Mouse (Mus musculus) thymus, adult 2 months (tissue): ENCODE results near the gene Syne1. TPM values are rescaled to one million over a fixed set of nuclear protein-coding genes. Genes with fewer than 3 reads are reported as not detected.

Source experiments
- DNase-seq: peaks from one replicate; pipeline ENCODE4 v3.0.0; 2021
- H3K27ac ChIP-seq: fragments of 200-500 bp; 2 replicates; pipeline ENCODE4 v1.5.1; 2012; ENCODE audit warnings: low read length, control low read depth; ENCODE audit not compliant: control insufficient read depth, insufficient read depth
- H3K27me3 ChIP-seq: fragments of 200-500 bp; 2 replicates; pipeline ENCODE4 v1.6.1; 2012; ENCODE audit warnings: mild to moderate bottlenecking, low read length, moderate library complexity, mixed read lengths; ENCODE audit not compliant: control insufficient read depth, insufficient read depth
- H3K36me3 ChIP-seq: fragments of 200-500 bp; 2 replicates; pipeline ENCODE4 v1.6.1; 2012; ENCODE audit warnings: mild to moderate bottlenecking, low read length, moderate library complexity; ENCODE audit not compliant: control insufficient read depth, insufficient read depth
- H3K4me1 ChIP-seq: fragments of 200-500 bp; replicated peaks from 2 replicates; pipeline ENCODE4 v1.6.1; 2012; ENCODE audit warnings: low read length; ENCODE audit not compliant: control insufficient read depth, insufficient read depth
- H3K4me3 ChIP-seq: fragments of 200-500 bp; 2 replicates; pipeline ENCODE4 v1.5.1; 2012; ENCODE audit warnings: mild to moderate bottlenecking, low read length, control low read depth, moderate library complexity; ENCODE audit not compliant: control insufficient read depth, insufficient read depth
- CTCF ChIP-seq: fragments of 200-500 bp; IDR thresholded peaks from 2 replicates; pipeline ENCODE4 v1.5.1; 2012; ENCODE audit warnings: mild to moderate bottlenecking, control low read depth, low read length, moderate library complexity, borderline replicate concordance; ENCODE audit not compliant: control insufficient read depth, poor library complexity, insufficient read depth; ENCODE audit errors: extremely low read depth
- POLR2A ChIP-seq: fragments of 200-500 bp; IDR thresholded peaks from 2 replicates; pipeline ENCODE4 v1.6.1; 2012; ENCODE audit warnings: mild to moderate bottlenecking, low read length, control low read depth, moderate library complexity; ENCODE audit not compliant: control insufficient read depth, poor library complexity, insufficient read depth; ENCODE audit errors: extremely low read depth
- WGBS: fragments of 180-500 bp; shearing (Covaris S2); methylation state at CpG from one replicate; pipeline ENCODE4 v1.1.7; 2018; 5-methylcytosine and 5-hydroxymethylcytosine counted together
- polyA plus RNA-seq: library from polyadenylated mRNA; depleted of rRNA; stranded (reverse); fragments of >200 nt; gene quantifications from 2 replicates; pipeline ENCODE4 v1.2.3, GENCODE M21; 2012

Syne1 gene
- polyA plus RNA-seq, 1 experiment, result 33.5 TPM

DNA sequence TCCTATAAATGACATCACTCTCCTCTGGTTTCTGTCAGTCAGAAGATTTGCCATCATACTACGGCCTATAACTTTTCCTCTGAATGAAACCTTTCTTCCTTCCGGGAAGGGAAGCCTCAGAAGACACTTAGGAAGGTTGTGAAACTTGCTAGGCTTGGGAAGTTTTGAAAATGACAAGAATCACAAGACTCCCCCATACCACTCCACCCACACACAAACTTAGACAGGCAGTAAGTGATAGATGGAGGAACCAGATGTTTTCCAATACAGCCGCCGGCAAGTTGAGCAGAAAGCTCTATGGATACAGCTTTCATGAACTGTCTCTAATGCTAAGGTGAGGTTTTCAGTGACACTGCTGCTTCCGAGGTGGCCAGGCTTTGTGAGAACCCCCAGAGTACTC is 275.5 kb downstream of the Syne1 start:
- H3K27ac ChIP-seq, result no peak overlapping the region
- no peak overlapping the region for H3K4me3 ChIP-seq
- no peak for TF ChIP-seq CTCF
- no peak for TF ChIP-seq POLR2A
- H3K4me1 ChIP-seq, result no peaks in the 10 kb centered on the region
- no peak for DNase-seq
- H3K36me3 ChIP-seq, result no peaks in the 10 kb centered on the region
- no peaks in the 10 kb centered on the region for H3K27me3 ChIP-seq
- 95% methylated on average over 5 of the region's 5 CpGs for WGBS

GRCm38 (mm10) chr10:5270641-5271040 is 280.6 kb downstream of the Syne1 start:
- no peaks in the 10 kb centered on the region for H3K4me1 ChIP-seq
- H3K27me3 ChIP-seq, result no peaks in the 10 kb centered on the region
- H3K27ac ChIP-seq, result no peak overlapping the region
- 100% methylated on average over 2 of the region's 2 CpGs for WGBS
- no peak for DNase-seq
- H3K36me3 ChIP-seq, result no peaks in the 10 kb centered on the region
- TF ChIP-seq POLR2A, result no peak
- no peak for TF ChIP-seq CTCF
- no peak overlapping the region for H3K4me3 ChIP-seq

GRCm38 (mm10) chr10:5264418-5264817 is 286.9 kb downstream of the Syne1 start:
- H3K4me1 ChIP-seq, result 0 out of 2 replicates have a peak, but pooled peaks cover 4% of the 10 kb centered on the region
- no peak for TF ChIP-seq CTCF
- no peak for TF ChIP-seq POLR2A
- no peak for DNase-seq
- no peaks in the 10 kb centered on the region for H3K36me3 ChIP-seq
- H3K27ac ChIP-seq, result no peak overlapping the region
- no peaks in the 10 kb centered on the region for H3K27me3 ChIP-seq
- no peak overlapping the region for H3K4me3 ChIP-seq
- 86% methylated on average over 10 of the region's 10 CpGs for WGBS

DNA sequence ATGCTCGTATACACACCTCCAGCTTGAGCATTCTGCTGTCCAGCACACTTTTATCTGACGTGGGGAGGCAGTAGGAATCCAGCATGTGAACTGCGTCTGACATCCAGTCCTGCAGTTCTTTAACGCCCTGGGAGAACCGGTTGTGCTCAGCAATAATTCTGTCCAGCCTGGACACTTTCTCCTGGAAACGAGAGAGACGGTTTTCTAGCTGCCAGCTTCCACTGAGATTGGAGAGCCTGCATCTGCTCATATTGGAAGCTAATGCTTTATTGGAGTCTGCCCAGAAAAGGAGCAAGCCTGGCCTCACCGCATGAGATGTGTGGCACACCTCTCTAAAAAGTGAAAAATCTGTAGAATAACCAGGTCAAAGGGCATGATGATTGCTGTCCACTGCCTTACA is 288.6 kb downstream of the Syne1 start:
- no peak for TF ChIP-seq CTCF
- TF ChIP-seq POLR2A, result no peak
- Histone ChIP-seq H3K27ac (no peak overlapping the region), H3K4me3 (no peak overlapping the region), H3K36me3 (no peaks in the 10 kb centered on the region), H3K27me3 (no peaks in the 10 kb centered on the region), H3K4me1 (0 out of 2 replicates have a peak, but pooled peaks cover 4% of the 10 kb centered on the region)
- DNase-seq, result no peak
- 94% methylated on average over 8 of the region's 8 CpGs for WGBS

- Histone ChIP-seq H3K27me3 (no peaks in the 10 kb centered on the region), H3K36me3 (no peaks in the 10 kb centered on the region)
- TF ChIP-seq POLR2A, result no peak
- TF ChIP-seq CTCF, result no peak
Measured at GRCm38 (mm10) chr10:5256686-5257085, 294.6 kb downstream of the Syne1 start.

DNA sequence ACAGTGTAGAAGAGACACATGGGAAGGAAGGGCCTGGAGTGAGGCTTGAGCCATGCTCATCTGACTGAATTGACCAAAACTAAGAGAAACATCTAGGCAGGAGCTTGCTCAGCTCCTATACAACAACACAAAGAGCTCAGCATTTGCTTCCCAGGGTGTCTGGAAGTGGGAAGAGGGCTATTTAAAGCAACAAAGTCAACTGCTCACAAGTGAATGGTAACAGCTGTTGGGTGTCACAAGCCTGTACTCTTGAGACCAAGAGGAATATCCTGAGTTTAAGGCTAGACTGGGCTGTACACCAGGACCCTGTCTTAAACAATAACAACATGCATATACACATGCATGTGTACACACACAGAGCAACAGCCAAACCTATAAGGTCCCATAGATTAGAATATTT is 297.5 kb downstream of the Syne1 start:
- no peak overlapping the region for H3K27ac ChIP-seq
- no peak for DNase-seq
- no peak for TF ChIP-seq CTCF
- TF ChIP-seq POLR2A, result no peak
- no peak overlapping the region for H3K4me3 ChIP-seq
- no peaks in the 10 kb centered on the region for H3K4me1 ChIP-seq
- H3K27me3 ChIP-seq, result no peaks in the 10 kb centered on the region
- H3K36me3 ChIP-seq, result no peaks in the 10 kb centered on the region

More at GRCm38 (mm10) chr10:5256686-5257085, 294.6 kb downstream of the Syne1 start:
- Histone ChIP-seq H3K4me1 (no peaks in the 10 kb centered on the region), H3K27ac (no peak overlapping the region), H3K4me3 (no peak overlapping the region)
- no peak for DNase-seq

- Histone ChIP-seq H3K27me3 (no peaks in the 10 kb centered on the region), H3K4me3 (no peak overlapping the region), H3K36me3 (no peaks in the 10 kb centered on the region), H3K27ac (no peak overlapping the region), H3K4me1 (no peaks in the 10 kb centered on the region)
- no peak for DNase-seq
- 95% methylated on average over 10 of the region's 10 CpGs for WGBS
- TF ChIP-seq CTCF (no peak), POLR2A (no peak)
Measured at GRCm38 (mm10) chr10:5250702-5251101, 300.6 kb downstream of the Syne1 start.
